Mouse (Mus musculus) hindbrain, postnatal 0 days (tissue): ENCODE results near the gene Smarcc1. TPM values are rescaled to one million over a fixed set of nuclear protein-coding genes. Genes with fewer than 3 reads are reported as not detected.

Experiments
- ATAC-seq: fragments of 200-750 bp; cut with Nextera tagmentation; 2 replicates; pipeline ENCODE4 v1.8.0; 2017; ENCODE audit warnings: mild to moderate bottlenecking, moderate TSS enrichment, moderate library complexity
- DNase-seq: peaks from one replicate; pipeline ENCODE4 v3.0.0-alpha.2; 2015; ENCODE audit warnings: low spot score
- H3K27ac ChIP-seq: fragments of 300-500 bp; sonication (generic); 2 replicates; pipeline ENCODE4 v1.5.1; 2014; ENCODE audit warnings: mild to moderate bottlenecking
- H3K27me3 ChIP-seq: fragments of 300-500 bp; sonication (generic); 2 replicates; pipeline ENCODE4 v1.6.1; 2014; ENCODE audit warnings: low read length, mixed read lengths; ENCODE audit not compliant: insufficient read depth
- H3K36me3 ChIP-seq: fragments of 300-500 bp; sonication (generic); 2 replicates; pipeline ENCODE4 v1.6.1; 2014; ENCODE audit warnings: low read length, mixed read lengths; ENCODE audit not compliant: insufficient read depth
- H3K4me1 ChIP-seq: fragments of 300-500 bp; sonication (generic); 2 replicates; pipeline ENCODE4 v1.6.1; 2014; ENCODE audit warnings: antibody characterized with exemption, low read length, mixed read lengths; ENCODE audit not compliant: insufficient read depth
- H3K4me2 ChIP-seq: fragments of 300-500 bp; sonication (generic); 2 replicates; pipeline ENCODE4 v1.6.1; 2014; ENCODE audit warnings: low read depth, mild to moderate bottlenecking, low read length, moderate library complexity, mixed read lengths
- H3K4me3 ChIP-seq: fragments of 300-500 bp; sonication (generic); 2 replicates; pipeline ENCODE4 v1.5.1; 2014; ENCODE audit warnings: low read length
- H3K9ac ChIP-seq: fragments of 300-500 bp; sonication (generic); replicated peaks from 2 replicates; pipeline ENCODE4 v1.6.1; 2014; ENCODE audit warnings: mild to moderate bottlenecking, low read length, moderate library complexity, mixed read lengths
- H3K9me3 ChIP-seq: fragments of 300-500 bp; sonication (generic); 2 replicates; pipeline ENCODE4 v1.6.1; 2016; ENCODE audit warnings: low read length, mixed read lengths
- CTCF ChIP-seq: IDR thresholded peaks from 2 replicates; pipeline ENCODE4 v1.5.1; 2016; ENCODE audit warnings: antibody characterized with exemption, control low read depth, low read depth
- WGBS: fragments of 180-500 bp; shearing (Covaris S2); extraction: QIAGEN DNeasy Blood & Tissue Kit; methylation state at CpG from one replicate; pipeline ENCODE4 v1.1.7; 2014; 5-methylcytosine and 5-hydroxymethylcytosine counted together
- microRNA-seq, 2 experiments: library from miRNA; unstranded; fragments of <30 nt; microRNA quantifications; one replicate each; pipeline ENCODE4; 2016
- polyA plus RNA-seq: library from polyadenylated mRNA; unstranded; fragments of >200 nt; fragmentation: Nextera tagmentation; extraction: Ambion mirVana; gene quantifications from 2 replicates; pipeline ENCODE4 v1.2.1, GENCODE M21; 2015
- total RNA-seq: library from RNA; depleted of rRNA; stranded (reverse); fragments of >200 nt; gene quantifications from 2 replicates; pipeline ENCODE4 v1.2.3, GENCODE M21; 2014; rRNA removed

Gene Smarcc1
- total and polyA plus RNA-seq, 2 experiments from 2014 or later, result 26.2 to 59.5 TPM

GRCm38 (mm10) chr9:110273507-110273906, 156.0 kb downstream of the Smarcc1 start:
- no peak overlapping the region for H3K27ac ChIP-seq
- WGBS, result 74% methylated on average over 4 of the region's 4 CpGs
- no peaks in the 10 kb centered on the region for H3K36me3 ChIP-seq
- no peaks in the 10 kb centered on the region for H3K9me3 ChIP-seq
- ATAC-seq (no peak), DNase-seq (peak; percentile 26)
- H3K4me2 ChIP-seq, result no peak overlapping the region
- no peaks in the 10 kb centered on the region for H3K4me1 ChIP-seq
- no peak overlapping the region for H3K9ac ChIP-seq
- no peak for TF ChIP-seq CTCF
- no peak overlapping the region for H3K4me3 ChIP-seq
- no peaks in the 10 kb centered on the region for H3K27me3 ChIP-seq

- no peaks in the 10 kb centered on the region for H3K36me3 ChIP-seq
These were observed 158.4 kb downstream of the Smarcc1 start for GRCm38 (mm10) chr9:110275882-110276281.

GRCm38 (mm10) chr9:110277431-110277881, 159.9 kb downstream of the Smarcc1 start:
- TF ChIP-seq CTCF, result no peak
- no peak overlapping the region; the same call in 1 of the 2 replicates for H3K27ac ChIP-seq
- no peak overlapping the region for H3K4me2 ChIP-seq
- no peaks in the 10 kb centered on the region for H3K27me3 ChIP-seq
- no peak overlapping the region for H3K4me3 ChIP-seq
- no peaks in the 10 kb centered on the region for H3K36me3 ChIP-seq
- 43% methylated on average over 8 of the region's 8 CpGs for WGBS
- H3K9me3 ChIP-seq, result no peaks in the 10 kb centered on the region
- ATAC-seq, result peak; percentile 66; the same call in 1 of the 2 replicates
- H3K9ac ChIP-seq, result no peak overlapping the region
- DNase-seq, result peak; percentile 39
- H3K4me1 ChIP-seq, result no peaks in the 10 kb centered on the region

More at GRCm38 (mm10) chr9:110275882-110276281, 158.4 kb downstream of the Smarcc1 start:
- Histone ChIP-seq H3K9ac (no peak overlapping the region), H3K27ac (no peak overlapping the region), H3K9me3 (no peaks in the 10 kb centered on the region), H3K4me1 (no peaks in the 10 kb centered on the region), H3K27me3 (no peaks in the 10 kb centered on the region), H3K4me2 (no peak overlapping the region), H3K4me3 (no peak overlapping the region)
- WGBS, result 75% methylated on average over 5 of the region's 5 CpGs
- no peak for TF ChIP-seq CTCF
- ATAC-seq, result no peak
- no peak for DNase-seq

- WGBS, result 91% methylated on average over 8 of the region's 10 CpGs
- TF ChIP-seq CTCF, result no peak
These were observed 166.7 kb downstream of the Smarcc1 start for GRCm38 (mm10) chr9:110284075-110284697.

GRCm38 (mm10) chr9:110287321-110287924, 169.9 kb downstream of the Smarcc1 start:
- H3K36me3 ChIP-seq, result no peaks in the 10 kb centered on the region
- peak; percentile 91 for DNase-seq
- peak overlapping the region; percentile 71 for H3K27ac ChIP-seq
- H3K9me3 ChIP-seq, result no peaks in the 10 kb centered on the region
- H3K4me3 ChIP-seq, result no peak overlapping the region
- 0 out of 2 replicates have a peak overlapping the region, but pooled peaks have one; percentile 3 for H3K9ac ChIP-seq
- TF ChIP-seq CTCF, result no peak
- no peaks in the 10 kb centered on the region for H3K4me1 ChIP-seq
- H3K4me2 ChIP-seq, result no peak overlapping the region
- 34% methylated on average over 7 of the region's 7 CpGs for WGBS
- H3K27me3 ChIP-seq, result no peaks in the 10 kb centered on the region
- ATAC-seq, result peak; percentile 95

More at GRCm38 (mm10) chr9:110284075-110284697, 166.7 kb downstream of the Smarcc1 start:
- ATAC-seq (no peak), DNase-seq (no peak)
- no peak overlapping the region for H3K9ac ChIP-seq
- H3K4me3 ChIP-seq, result no peak overlapping the region
- H3K4me2 ChIP-seq, result no peak overlapping the region
- no peaks in the 10 kb centered on the region for H3K9me3 ChIP-seq
- H3K36me3 ChIP-seq, result no peaks in the 10 kb centered on the region
- no peak overlapping the region for H3K27ac ChIP-seq
- no peaks in the 10 kb centered on the region for H3K27me3 ChIP-seq
- H3K4me1 ChIP-seq, result no peaks in the 10 kb centered on the region

Small RNA genes within 50 kb of the gene (microRNA-seq; reads per million reads assigned to microRNA genes)
- 14.6 to 15.4 reads per million in 2 experiments for gene Mir6236

Other genes starting within 250 kb of the Smarcc1 start
- gene Cdc25a, start 242.1 kb upstream of the Smarcc1 start, total RNA-seq, result 11.0 and 12.4 TPM in 2 replicates
- gene Cdc25a, start 242.1 kb upstream of the Smarcc1 start, polyA plus RNA-seq, result 8.1 and 10.4 TPM in 2 replicates
- gene Map4, start 186.2 kb upstream of the Smarcc1 start, total RNA-seq, result 247 and 254 TPM in 2 replicates
- gene Map4, start 186.2 kb upstream of the Smarcc1 start, polyA plus RNA-seq, result 196 and 207 TPM in 2 replicates
- 133 and 211 TPM in 2 replicates for gene Dhx30, start 122 bp downstream of the Smarcc1 start, total RNA-seq
- gene Dhx30, start 122 bp downstream of the Smarcc1 start, polyA plus RNA-seq, result 125 and 136 TPM in 2 replicates
- 412 and 470 TPM in 2 replicates for gene Cspg5, start 126.1 kb downstream of the Smarcc1 start, total RNA-seq
- 261 and 266 TPM in 2 replicates for gene Cspg5, start 126.1 kb downstream of the Smarcc1 start, polyA plus RNA-seq
- gene Elp6, start 187.5 kb downstream of the Smarcc1 start, total RNA-seq, result 27.6 and 30.9 TPM in 2 replicates
- gene Elp6, start 187.5 kb downstream of the Smarcc1 start, polyA plus RNA-seq, result 30.0 and 31.1 TPM in 2 replicates
- gene Scap, start 215.6 kb downstream of the Smarcc1 start, total RNA-seq, result 162 and 168 TPM in 2 replicates
- 48.6 and 50.9 TPM in 2 replicates for gene Scap, start 215.6 kb downstream of the Smarcc1 start, polyA plus RNA-seq